Mouse (Mus musculus): ENCODE measurements around the gene Gng12.
A peak's percentile ranks its signal among the peaks of the same experiment; 100 is the strongest.

Gng12 gene

GRCm38 (mm10) chr6:67050063-67050462 is 153.9 kb downstream of the Gng12 start:
- DNase-seq (ENCODE audit: low spot score in 2 of 2), result no peak

- DNase-seq (ENCODE audit: low spot score in 2 of 2), result no peak
Observed at GRCm38 (mm10) chr6:67056108-67056888, 160.1 kb downstream of the Gng12 start.

DNA sequence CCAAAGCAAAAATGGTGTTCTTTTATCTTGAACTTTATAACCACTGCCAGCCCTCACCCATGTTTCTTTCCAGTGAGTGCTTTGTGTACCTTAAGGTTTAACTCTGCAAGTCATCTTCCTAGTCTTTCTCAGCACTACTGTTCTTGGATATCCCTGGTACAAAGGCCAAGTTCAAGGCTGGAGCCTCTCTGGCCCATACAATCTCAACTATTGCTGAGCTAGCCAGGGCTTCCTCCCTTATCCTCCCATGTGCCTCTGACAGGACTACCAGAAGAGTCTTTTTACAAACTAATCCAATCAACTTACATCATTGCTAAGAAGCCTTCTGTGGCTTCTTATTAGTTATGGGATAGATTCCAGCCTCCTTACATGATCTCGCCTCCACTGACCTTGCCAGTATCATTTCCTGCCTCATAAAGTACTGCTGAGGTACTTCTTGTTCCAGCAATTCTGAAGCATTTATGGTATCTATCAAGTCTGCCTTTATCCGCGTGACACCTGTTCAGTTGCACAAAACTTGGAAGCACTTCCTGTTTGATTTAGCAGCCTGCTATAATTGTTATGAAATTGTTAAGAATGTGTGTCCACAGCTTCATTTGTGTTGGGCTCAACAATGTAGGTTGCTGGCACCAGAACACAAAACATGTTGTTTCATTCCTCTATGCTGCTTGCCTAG is 160.8 kb downstream of the Gng12 start:
- no peak for DNase-seq (ENCODE audit: low spot score in 2 of 2)

- DNase-seq (ENCODE audit: low spot score in 2 of 2), result no peak
Observed at GRCm38 (mm10) chr6:67057574-67057973, 161.4 kb downstream of the Gng12 start.

GRCm38 (mm10) chr6:67057991-67058696 is 161.9 kb downstream of the Gng12 start:
- DNase-seq (ENCODE audit: low spot score in 2 of 2), result no peak

DNA sequence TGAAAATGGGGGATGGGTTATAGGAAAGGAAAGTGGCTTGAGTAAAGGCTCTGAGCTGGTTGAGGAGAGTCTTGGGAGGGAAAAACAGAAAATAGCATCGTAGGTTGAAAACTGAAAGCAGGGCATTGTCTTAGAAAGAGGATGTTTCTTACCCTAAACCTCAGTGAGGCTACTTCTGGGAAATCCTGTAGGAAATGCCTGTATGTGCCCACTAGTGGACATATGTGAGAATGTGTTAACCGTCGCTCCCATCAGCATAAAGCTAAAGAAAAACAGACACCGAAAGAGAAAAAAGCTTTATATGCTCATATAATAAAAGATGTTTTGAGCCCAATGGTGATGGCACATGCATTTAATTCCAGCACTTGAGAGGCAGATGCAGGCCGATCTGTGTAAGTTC is 163.9 kb downstream of the Gng12 start:
- no peak for DNase-seq (ENCODE audit: low spot score in 2 of 2)

DNA sequence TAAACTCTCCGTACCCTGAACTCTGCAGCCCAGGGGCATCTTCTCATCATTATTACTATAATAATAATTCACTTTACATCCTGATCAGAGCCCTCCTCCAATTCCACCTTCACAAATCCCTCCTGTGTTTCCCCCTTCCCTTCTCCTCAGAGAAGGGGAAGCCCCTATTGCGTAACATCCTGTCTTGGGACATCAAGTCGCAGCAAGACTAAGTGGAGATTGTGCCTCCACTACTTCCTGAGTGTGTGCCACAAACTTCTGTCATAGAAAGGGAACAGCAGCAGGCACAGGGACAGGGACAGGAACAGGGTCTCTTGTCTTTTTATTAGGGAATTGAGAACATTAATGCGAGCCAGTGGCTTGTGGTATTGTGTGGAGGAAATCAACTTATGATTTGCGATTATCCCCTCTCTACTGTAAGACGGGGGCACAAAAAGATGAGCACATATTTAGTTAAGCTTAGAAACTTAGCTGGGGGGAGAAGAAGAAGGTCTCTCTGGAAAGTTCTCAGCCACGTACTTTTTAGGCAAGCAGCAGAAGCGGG is 173.1 kb downstream of the Gng12 start:
- DNase-seq (ENCODE audit: low spot score in 2 of 2), result no peak

DNA sequence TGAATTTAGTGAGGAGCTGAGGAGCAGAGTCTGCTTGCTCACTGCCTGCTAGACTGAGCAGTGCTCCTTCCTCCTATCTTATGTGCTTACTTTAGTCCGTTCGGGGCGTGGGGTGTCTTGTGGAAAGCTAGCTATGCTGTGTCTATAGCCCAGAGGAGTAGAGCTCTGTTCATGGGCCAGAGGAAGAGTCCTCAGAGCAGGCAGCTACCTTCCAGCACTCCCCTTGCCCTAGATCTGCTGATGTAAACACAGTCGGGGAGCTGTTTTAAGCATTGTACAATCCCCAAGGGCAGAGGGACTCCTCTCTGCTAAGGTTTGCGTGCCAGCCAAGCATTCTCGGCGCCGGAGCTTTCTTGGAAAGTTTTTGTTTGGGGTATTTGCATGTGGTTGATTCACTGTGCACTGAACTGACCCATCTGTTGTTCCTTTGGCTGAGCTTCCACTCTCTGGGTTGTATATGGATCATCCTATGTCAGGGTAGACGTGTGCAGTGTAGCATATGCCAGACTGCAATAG is 173.7 kb downstream of the Gng12 start:
- DNase-seq (ENCODE audit: low spot score in 2 of 2), result peak in 1 of 2 experiments; percentile 58

Measured in urinary bladder, adult 18-20 months (tissue).